ENCODE assay signal across 9 mouse cellular contexts in genomic region chr17:34003426-34003825, GRCm38 (mm10). TPM values are rescaled to one million over a fixed set of nuclear protein-coding genes. Genes with fewer than 3 reads are reported as not detected.
DNase-seq lines count a peak whose midpoint lies in the region; ATAC-seq and TF ChIP-seq lines count a peak whose summit lies in the region.
"Had no signal": no experiment of that assay in that cellular context is flagged by ENCODE, and none has a peak within 500 bp of the region (broad histone marks: within the 10 kb centered on the region; RNA-seq: fewer than 3 reads in every experiment).

No protein-coding gene starts in this region.

- no peak overlapping the region for H3K9ac ChIP-seq in liver, embryonic 14.5 days (replicated peaks)
- H3K9ac ChIP-seq: liver, embryonic 15.5 days had no signal

- no peak overlapping the region for H3K4me3 ChIP-seq in G1E (ENCODE audit: low read depth, low read length)
- H3K4me3 ChIP-seq in liver, embryonic 14.5 days (ENCODE audit: insufficient read depth in 1 of 2, low read depth in 2 of 2, low read length in 2 of 2) = no peak overlapping the region
- H3K4me3 ChIP-seq: liver, embryonic 15.5 days had no signal

- ATAC-seq in G1E (ENCODE audit: extremely low read depth, insufficient number of reproducible peaks, low FRiP score, poor library complexity, severe bottlenecking) = no peak
- no peak for ATAC-seq in liver, embryonic 14.5 days (ENCODE audit: insufficient read depth)
- ATAC-seq in erythroblast, adult 5-6 weeks (replicated peaks; ENCODE audit: low FRiP score, poor library complexity, severe bottlenecking) = no peak

- no peak overlapping the region for H3K27ac ChIP-seq in liver, embryonic 14.5 days
- H3K27ac ChIP-seq: liver, embryonic 15.5 days had no signal

- peak; percentile 71 for TF ChIP-seq CTCF in G1E (IDR thresholded peaks at IDR 0.05; ENCODE audit: low read depth, low read length)
- TF ChIP-seq CTCF in liver, embryonic 14.5 days (IDR thresholded peaks at IDR 0.05; ENCODE audit: low read depth) = peak; percentile 92

- DNase-seq in cerebellum, postnatal 10 days = peak; percentile 70 to 75
- DNase-seq in cerebellum, adult 9-10 months = no peak
- DNase-seq in layer of hippocampus, postnatal 10 days (ENCODE audit: low spot score in 2 of 2) = peak; percentile 41 to 48
- DNase-seq in layer of hippocampus, adult 9-11 months = no peak
- DNase-seq in G1E (ENCODE audit: low spot score) = no peak
- no peak for DNase-seq in liver, embryonic 14.5 days (ENCODE audit: low read depth in 3 of 3, low spot score in 3 of 3)
- no peak for DNase-seq in gastrocnemius, postnatal 25 days

- no peak overlapping the region for H3K4me2 ChIP-seq in liver, embryonic 14.5 days (ENCODE audit: low read depth)
- H3K4me2 ChIP-seq: liver, embryonic 15.5 days had no signal

- no peaks in the 10 kb centered on the region for H3K36me3 ChIP-seq in G1E (replicated peaks)
- no peaks in the 10 kb centered on the region for H3K36me3 ChIP-seq in liver, embryonic 14.5 days (replicated peaks; ENCODE audit: control insufficient read depth, insufficient read depth, low read depth)
- H3K36me3 ChIP-seq: liver, embryonic 15.5 days had no signal

- no peaks in the 10 kb centered on the region for H3K4me1 ChIP-seq in G1E (ENCODE audit: insufficient read depth, low read depth, low read length)
- no peaks in the 10 kb centered on the region for H3K4me1 ChIP-seq in liver, embryonic 14.5 days (replicated peaks; ENCODE audit: control insufficient read depth in 2 of 2, insufficient read depth in 2 of 2, low read length in 1 of 2)

- WGBS in liver, embryonic 14.5 days (ENCODE audit: insufficient replicate concordance) = 8% methylated on average over 5 of the region's 5 CpGs

- peaks cover 16% of the 10 kb centered on the region for H3K9me3 ChIP-seq in G1E (replicated peaks)
- H3K9me3 ChIP-seq in liver, embryonic 14.5 days (ENCODE audit: control insufficient read depth, low read length) = no peaks in the 10 kb centered on the region
- H3K9me3 ChIP-seq: liver, embryonic 15.5 days had no signal

- H3K27me3 ChIP-seq in G1E (ENCODE audit: insufficient read depth, low read length) = peaks cover 39% of the 10 kb centered on the region
- H3K27me3 ChIP-seq in liver, embryonic 14.5 days (ENCODE audit: control insufficient read depth, insufficient read depth, low read length) = peaks cover 4% of the 10 kb centered on the region; the same call in 1 of the 2 replicates

- no peak for TF ChIP-seq EP300 in liver, embryonic 14.5 days (IDR thresholded peaks at IDR 0.05; ENCODE audit: low read depth)

RNA-seq across cellular contexts. Expression of gene H2-K1, which starts 3.3 kb away (rescaled TPM):
- total RNA-seq in layer of hippocampus, postnatal 10 days (2021) = 10 to 100 TPM; 11.1 to 14.3 TPM
- total RNA-seq in G1E (2014; fragmentation: Nextera tagmentation) = not detected in 2 replicates
- 0.16 and 0.23 TPM in 2 replicates for total RNA-seq in G1E (2017)
- 0.58 and 0.74 TPM in 2 replicates for polyA plus RNA-seq in G1E (2012)
- polyA plus RNA-seq in liver, embryonic 14.5 days (2012; rRNA removed) = 124 and 137 TPM in 2 replicates
- polyA plus RNA-seq in liver, embryonic 14.5 days (2014; fragmentation: Nextera tagmentation; extraction: Ambion mirVana) = 107 and 108 TPM in 2 replicates
- total RNA-seq in erythroblast, adult 5-6 weeks (2015; ENCODE audit: low replicate concordance) = 177 and 273 TPM in 2 replicates
- 97.6 and 121 TPM in 2 replicates for total RNA-seq in erythroblast, adult 5-6 weeks (2017; ENCODE audit: low replicate concordance)
- total RNA-seq in gastrocnemius, postnatal 25 days (2021) = 10 to 100 TPM; 22.8 to 48.2 TPM

RNA-seq across cellular contexts. Expression of gene Ring1, which starts 21.1 kb away (rescaled TPM):
- 10 to 100 TPM; 27.8 to 34.2 TPM for total RNA-seq in layer of hippocampus, postnatal 10 days (2021)
- total RNA-seq in G1E (2014; fragmentation: Nextera tagmentation) (8.4 and 9.7 TPM in 2 replicates), G1E (2017) (10.9 and 13.1 TPM in 2 replicates)
- polyA plus RNA-seq in G1E (2012) = 46.4 and 59.9 TPM in 2 replicates
- polyA plus RNA-seq in liver, embryonic 14.5 days (2012; rRNA removed) = 7.6 and 9.7 TPM in 2 replicates
- polyA plus RNA-seq in liver, embryonic 14.5 days (2014; fragmentation: Nextera tagmentation; extraction: Ambion mirVana) = 1.2 and 1.7 TPM in 2 replicates
- total RNA-seq in erythroblast, adult 5-6 weeks (2015; ENCODE audit: low replicate concordance) = 1.9 and 9.2 TPM in 2 replicates
- total RNA-seq in erythroblast, adult 5-6 weeks (2017; ENCODE audit: low replicate concordance) = 2.0 and 2.8 TPM in 2 replicates
- total RNA-seq in gastrocnemius, postnatal 25 days (2021) = 10 to 100 TPM; 10.1 to 12.3 TPM

RNA-seq across cellular contexts. Expression of gene H2-Ke6, which starts 24.4 kb away (rescaled TPM):
- 10 to 100 TPM; 48.6 to 51.6 TPM for total RNA-seq in layer of hippocampus, postnatal 10 days (2021)
- total RNA-seq in G1E (2014; fragmentation: Nextera tagmentation) = 77.5 and 87.1 TPM in 2 replicates
- total RNA-seq in G1E (2017) = 44.7 and 45.9 TPM in 2 replicates
- 58.6 and 78.0 TPM in 2 replicates for polyA plus RNA-seq in G1E (2012)
- polyA plus RNA-seq in liver, embryonic 14.5 days (2012; rRNA removed) = 30.6 and 32.8 TPM in 2 replicates
- polyA plus RNA-seq in liver, embryonic 14.5 days (2014; fragmentation: Nextera tagmentation; extraction: Ambion mirVana) = 22.3 and 24.9 TPM in 2 replicates
- 26.5 and 50.7 TPM in 2 replicates for total RNA-seq in erythroblast, adult 5-6 weeks (2015; ENCODE audit: low replicate concordance)
- 15.0 and 17.8 TPM in 2 replicates for total RNA-seq in erythroblast, adult 5-6 weeks (2017; ENCODE audit: low replicate concordance)
- 10 to 100 TPM; 52.7 to 59.9 TPM for total RNA-seq in gastrocnemius, postnatal 25 days (2021)

RNA-seq across cellular contexts. Expression of gene Slc39a7, which starts 28.1 kb away (rescaled TPM):
- total RNA-seq in layer of hippocampus, postnatal 10 days (2021) = 100 to 1,000 TPM in 1 of 2 experiments, 10 to 100 TPM in 1; 82.8 to 108 TPM
- total RNA-seq in G1E (2014; fragmentation: Nextera tagmentation) (16.9 and 17.5 TPM in 2 replicates), G1E (2017) (58.0 and 60.1 TPM in 2 replicates)
- polyA plus RNA-seq in G1E (2012) = 66.0 and 98.1 TPM in 2 replicates
- 27.0 and 28.1 TPM in 2 replicates for polyA plus RNA-seq in liver, embryonic 14.5 days (2012; rRNA removed)
- 25.1 and 26.5 TPM in 2 replicates for polyA plus RNA-seq in liver, embryonic 14.5 days (2014; fragmentation: Nextera tagmentation; extraction: Ambion mirVana)
- total RNA-seq in erythroblast, adult 5-6 weeks (2015; ENCODE audit: low replicate concordance) = not detected in 2 replicates
- total RNA-seq in erythroblast, adult 5-6 weeks (2017; ENCODE audit: low replicate concordance) = 11.5 and 16.6 TPM in 2 replicates
- 10 to 100 TPM; 41.5 to 45.7 TPM for total RNA-seq in gastrocnemius, postnatal 25 days (2021)

RNA-seq across cellular contexts. Expression of gene Rxrb, which starts 28.2 kb away (rescaled TPM):
- 10 to 100 TPM; 70.1 to 70.2 TPM for total RNA-seq in layer of hippocampus, postnatal 10 days (2021)
- total RNA-seq in G1E (2014; fragmentation: Nextera tagmentation) = 27.7 and 29.7 TPM in 2 replicates
- 30.5 and 34.7 TPM in 2 replicates for total RNA-seq in G1E (2017)
- polyA plus RNA-seq in G1E (2012) = 175 and 211 TPM in 2 replicates
- polyA plus RNA-seq in liver, embryonic 14.5 days (2012; rRNA removed) = 15.2 and 16.5 TPM in 2 replicates
- 6.0 and 7.2 TPM in 2 replicates for polyA plus RNA-seq in liver, embryonic 14.5 days (2014; fragmentation: Nextera tagmentation; extraction: Ambion mirVana)
- 7.1 and 8.3 TPM in 2 replicates for total RNA-seq in erythroblast, adult 5-6 weeks (2015; ENCODE audit: low replicate concordance)
- 10.7 and 12.0 TPM in 2 replicates for total RNA-seq in erythroblast, adult 5-6 weeks (2017; ENCODE audit: low replicate concordance)
- 10 to 100 TPM; 34.9 to 36.3 TPM for total RNA-seq in gastrocnemius, postnatal 25 days (2021)

Comparison
In these comparisons a context has a peak if more than half of its experiments do, and no peak if none do; other contexts are left out.
1. DNase-seq: peak in cerebellum, postnatal 10 days (2 of 2) and layer of hippocampus, postnatal 10 days (2 of 2); none in cerebellum, adult 9-10 months (single experiment), layer of hippocampus, adult 9-11 months (single experiment), G1E (single experiment), liver, embryonic 14.5 days (0 of 3) and gastrocnemius, postnatal 25 days (single experiment).
2. RNA of gene H2-K1, which starts 3.3 kb away (total RNA-seq): 97.6 to 273 TPM in erythroblast, adult 5-6 weeks, 22.8 to 48.2 TPM in gastrocnemius, postnatal 25 days and 11.1 to 14.3 TPM in layer of hippocampus, postnatal 10 days; 0.16 to 0.23 TPM in G1E; every median in the first group is over 4 times any median in the second.